Mouse (Mus musculus) testis, postnatal 14 days (tissue): ENCODE data around the gene Tmem43.

Experiments used
- DNase-seq: peaks from one replicate; pipeline ENCODE4 v3.0.0; 2021; ENCODE audit warnings: low spot score

The Tmem43 gene

DNA sequence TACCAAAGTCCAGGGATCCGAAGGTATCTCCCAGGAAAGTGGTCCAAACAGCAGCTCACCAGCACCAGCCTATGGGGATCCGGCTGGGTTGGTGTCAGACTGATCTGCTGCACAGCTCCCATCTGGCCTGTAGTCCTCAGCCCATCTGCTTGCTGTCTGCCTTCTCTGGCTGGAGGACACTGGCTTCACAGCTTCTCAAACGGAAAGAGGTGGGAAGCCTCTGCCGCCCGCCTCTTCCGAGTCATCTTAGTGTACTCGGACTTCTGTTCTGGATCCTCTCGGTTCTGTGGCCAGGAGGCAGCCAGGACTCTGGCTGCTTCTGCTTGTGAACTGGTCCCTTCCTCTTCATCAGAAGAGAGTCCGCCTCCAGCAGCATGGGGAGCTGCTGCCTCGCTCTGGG, 16.4 kb downstream of the Tmem43 start:
- no peak for DNase-seq

DNA sequence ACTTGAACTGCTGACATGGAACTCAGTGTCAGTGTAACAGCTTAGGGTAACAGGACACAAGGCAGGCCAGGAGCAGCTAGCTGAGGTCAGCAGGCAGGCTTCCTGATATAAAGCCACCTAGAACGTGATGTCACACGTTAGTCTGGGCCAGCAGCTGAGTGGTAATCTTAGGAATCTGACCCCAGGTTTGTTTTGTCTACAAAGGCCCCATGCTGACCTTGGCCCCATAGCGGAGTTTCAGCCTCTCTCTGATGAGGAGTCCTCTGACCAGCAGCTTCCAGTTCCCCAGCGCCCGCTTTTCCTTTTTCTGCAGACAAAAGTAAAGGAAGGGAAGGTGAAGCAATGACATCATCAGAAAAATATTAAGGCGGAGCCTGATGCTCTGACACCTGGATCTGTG, 17.5 kb downstream of the Tmem43 start:
- no peak for DNase-seq

DNA sequence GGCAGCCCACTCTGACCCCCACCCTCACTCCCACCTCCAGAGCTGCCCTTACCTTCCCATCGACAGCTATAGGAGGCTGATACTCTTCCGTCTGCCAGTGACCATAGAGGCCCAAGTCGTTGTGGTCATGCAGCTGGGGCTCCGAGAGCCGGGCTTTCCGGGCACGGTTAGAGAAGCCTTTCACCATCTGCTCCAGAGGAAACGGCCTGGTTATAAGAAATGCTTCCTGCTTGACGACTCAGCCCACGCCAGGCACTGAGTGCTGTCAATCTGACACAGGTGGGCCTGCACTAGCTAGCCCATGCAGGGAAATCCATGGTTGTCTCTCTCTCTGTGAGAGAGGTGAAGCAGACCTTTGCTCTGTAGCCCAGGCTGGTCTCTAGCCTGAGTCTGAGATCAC, 19.6 kb downstream of the Tmem43 start:
- no peak for DNase-seq

DNA sequence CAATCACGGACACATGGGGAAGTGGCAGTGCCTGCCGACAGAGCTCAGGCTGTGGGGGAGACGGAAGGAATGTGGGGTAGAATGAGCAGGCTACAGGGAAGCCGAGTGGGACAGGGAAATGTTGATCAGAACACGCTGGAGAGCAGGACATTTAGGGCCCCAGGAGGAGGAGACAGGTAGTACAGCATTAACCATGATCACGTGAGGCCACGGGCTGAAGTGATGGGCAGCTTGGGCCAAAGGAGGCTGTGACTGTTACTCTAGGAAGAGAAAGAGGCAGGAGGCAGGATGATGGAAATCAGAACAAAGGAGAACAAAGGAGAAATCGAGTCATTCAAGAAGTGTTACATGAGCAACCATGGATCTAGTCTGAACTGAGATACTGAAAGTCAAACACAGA, 21.0 kb downstream of the Tmem43 start:
- no peak for DNase-seq

DNA sequence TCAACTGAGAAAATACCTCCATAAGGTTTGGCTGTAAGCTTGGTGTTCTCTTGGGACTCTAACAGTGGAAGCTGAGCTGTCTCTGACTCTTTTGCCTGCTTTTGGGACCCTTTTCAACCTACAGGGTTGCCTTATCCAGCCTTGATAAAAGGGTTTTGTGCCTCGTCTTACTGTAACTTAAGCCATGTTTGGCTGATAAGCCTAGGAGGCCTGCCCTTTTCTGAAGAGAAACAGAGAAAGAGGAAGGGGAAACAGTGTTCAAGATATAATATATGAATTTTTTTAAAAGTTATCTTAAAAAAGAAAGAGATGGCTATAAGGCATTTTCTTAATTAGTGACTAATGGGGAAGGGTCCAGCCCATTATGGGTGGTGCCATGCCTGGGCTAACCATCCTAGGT, 29.8 kb downstream of the Tmem43 start:
- DNase-seq: no peak

DNA sequence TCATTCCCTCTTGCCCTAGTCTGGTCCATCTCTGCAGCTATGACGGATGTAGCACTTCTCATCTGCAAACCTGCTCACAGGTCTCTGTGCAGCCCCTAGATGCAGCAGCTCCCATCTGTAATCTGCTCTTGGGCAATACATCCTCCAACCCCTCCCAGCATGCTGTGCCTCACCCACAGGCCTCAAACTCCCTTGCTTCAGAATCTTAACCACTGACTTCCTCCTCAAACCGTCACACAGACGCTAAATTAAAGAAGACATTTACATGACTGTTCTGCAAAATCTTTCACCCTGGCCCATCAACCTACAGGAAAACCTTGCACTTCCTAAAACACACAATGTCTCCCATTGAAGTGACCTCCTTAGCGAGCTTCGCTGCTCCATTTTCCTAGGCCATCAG, 32.5 kb downstream of the Tmem43 start:
- DNase-seq: no peak

DNA sequence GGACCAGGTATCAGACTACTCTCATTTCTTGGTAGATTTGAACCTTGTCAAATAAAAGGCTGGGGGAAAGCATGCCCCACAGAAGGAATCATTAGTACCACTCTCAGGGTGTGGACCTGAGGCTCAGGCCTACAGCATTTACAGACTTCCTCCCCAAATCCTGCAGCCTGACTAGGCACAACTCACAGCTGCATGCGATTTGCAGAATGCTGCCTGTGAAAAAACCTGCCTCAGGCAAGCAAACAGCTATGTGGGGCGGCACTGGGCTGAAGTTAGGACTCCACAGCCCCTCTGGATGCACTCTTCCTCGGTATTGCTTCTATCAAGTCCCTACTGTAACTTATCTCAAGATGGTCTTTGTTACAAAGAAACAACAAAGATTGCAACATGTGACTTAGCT, 34.5 kb downstream of the Tmem43 start:
- DNase-seq: no peak

DNA sequence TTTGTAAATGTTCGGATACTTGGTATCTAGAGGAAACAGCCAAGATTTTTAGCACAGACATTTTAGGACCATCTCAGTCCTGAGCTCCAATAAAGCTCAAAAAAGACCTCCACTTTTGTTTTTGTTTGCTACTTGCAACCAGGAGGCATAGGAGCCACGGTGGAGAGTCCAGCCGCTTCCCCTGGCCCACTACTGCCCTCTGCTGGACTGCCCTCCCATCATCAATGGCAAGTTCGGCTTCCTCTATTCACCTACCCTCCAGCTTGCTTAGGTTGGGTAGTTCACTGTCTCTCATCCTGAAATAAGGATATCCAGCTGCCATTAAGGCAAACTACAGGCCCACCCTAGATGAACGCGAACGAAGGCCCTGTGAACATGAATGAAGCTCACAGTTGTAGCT, 35.8 kb downstream of the Tmem43 start:
- DNase-seq: no peak

DNA sequence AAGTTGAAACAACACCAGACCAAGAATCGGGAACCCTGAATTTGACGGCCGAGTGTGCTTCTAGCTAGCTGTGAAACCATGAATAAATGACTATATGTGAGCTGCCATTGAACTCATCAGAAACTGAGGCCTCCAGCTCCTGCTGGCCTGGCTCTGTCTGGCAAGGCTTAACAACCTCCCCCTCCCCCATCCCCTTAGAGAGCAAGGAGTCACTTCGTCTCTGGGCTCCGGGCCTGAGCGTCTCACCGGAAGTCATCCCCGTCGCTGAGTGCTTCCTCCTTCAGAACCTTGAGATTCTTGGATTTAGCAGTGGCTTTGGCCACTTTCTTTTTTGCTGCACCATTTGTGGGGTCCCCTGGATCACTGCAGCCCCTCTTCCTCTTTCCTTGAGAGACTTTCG, 36.7 kb downstream of the Tmem43 start:
- DNase-seq: no peak

DNA sequence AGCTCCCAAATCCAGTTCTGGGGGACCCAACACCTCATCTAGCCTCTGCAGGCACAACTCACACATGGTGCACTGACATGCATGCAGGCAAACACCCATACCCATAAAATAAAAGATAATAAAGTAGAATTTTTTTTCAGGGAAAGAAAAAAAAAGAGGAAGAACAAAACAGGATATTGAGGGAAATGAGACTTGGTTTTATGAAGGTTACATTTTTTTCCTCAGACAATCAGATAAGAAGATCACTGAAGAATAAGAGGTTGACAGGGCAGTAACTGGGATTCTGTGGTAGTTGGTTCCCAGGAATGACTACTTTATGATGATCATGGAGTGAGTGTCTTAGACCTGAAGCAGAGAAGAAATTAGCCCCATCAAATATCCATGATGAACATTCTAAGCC, 40.6 kb downstream of the Tmem43 start:
- DNase-seq: no peak

DNA sequence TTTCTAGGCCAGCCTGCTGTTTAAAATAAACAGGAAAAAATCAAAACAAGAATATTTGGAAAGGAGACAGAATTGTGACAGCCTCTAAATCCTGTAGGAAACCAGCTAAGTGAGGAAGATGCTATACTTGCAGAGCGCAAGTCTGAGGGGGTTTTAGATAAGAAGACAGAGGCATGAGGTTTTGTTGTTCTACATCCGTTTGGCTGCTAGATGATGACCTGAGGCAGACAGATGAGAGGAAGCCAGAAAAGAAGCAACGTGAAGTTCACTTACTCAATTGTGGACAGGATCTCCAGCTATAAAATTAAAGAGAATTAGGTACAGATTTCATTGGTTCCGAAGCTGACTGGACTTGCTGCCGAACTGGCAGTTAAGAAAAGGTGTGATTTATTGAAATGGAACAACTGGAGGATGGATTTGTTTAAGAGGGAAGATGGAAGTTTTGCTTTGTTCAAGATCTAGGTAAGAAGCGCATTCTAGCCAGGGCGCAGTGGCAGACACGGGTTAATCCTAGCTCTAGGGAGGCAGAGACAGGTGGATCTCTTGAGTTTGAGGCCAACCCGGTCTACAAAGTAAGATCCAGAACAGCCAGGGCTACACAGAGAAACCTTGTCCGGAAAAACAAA, 41.3 kb downstream of the Tmem43 start:
- DNase-seq: no peak

DNA sequence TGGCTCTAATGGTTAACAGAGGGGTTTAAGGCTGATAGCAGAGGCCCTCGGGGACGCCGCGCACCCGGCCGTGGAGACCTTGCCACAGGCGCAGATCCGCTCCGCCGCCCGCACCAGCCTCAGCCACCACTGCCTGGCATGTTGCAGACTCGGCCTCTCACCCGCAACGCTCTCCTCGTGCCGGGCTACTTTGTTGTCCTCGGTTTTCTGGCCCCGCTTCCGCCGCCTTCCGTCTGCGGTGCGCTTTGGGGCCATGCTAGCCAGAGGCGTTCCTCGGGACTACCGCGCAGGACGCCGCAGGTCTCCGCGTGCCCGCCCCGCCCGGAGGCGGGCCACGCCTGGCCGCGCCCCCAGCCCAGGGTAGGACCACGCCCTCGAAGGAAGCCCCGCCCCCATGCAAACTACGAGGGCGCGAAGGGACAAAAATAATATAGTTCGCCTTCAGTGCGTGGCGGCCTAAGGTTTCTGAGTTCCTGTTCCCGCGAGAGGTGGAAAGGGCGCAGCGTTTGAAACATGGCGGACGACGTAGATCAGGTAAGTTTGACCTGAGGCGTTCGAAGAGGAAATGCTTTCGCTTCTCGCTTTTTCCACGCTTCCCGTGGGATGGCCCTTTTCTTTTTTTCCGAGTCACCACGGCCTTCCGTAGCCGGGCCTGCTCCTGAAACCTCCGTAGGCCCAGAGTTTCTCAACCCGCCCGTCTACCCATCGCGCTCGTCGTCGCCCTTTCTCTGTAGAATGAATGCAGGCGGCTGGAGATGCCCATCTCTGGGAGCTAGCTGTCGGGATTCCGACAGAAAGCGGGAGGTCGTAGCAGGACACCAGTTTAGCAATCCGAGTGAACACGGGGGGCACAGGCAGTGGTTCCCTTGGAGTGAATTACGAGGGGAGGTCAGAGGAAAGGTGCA, 42.3 kb downstream of the Tmem43 start, which contains the start of the genes Xpc and Lsm3:
Gene Xpc, minus strand, starts transcription at position 344 of the 905 bp plus-strand sequence.
Gene Lsm3, plus strand, starts transcription at position 384 of the 905 bp plus-strand sequence.
- peak; percentile 97 for DNase-seq

DNA sequence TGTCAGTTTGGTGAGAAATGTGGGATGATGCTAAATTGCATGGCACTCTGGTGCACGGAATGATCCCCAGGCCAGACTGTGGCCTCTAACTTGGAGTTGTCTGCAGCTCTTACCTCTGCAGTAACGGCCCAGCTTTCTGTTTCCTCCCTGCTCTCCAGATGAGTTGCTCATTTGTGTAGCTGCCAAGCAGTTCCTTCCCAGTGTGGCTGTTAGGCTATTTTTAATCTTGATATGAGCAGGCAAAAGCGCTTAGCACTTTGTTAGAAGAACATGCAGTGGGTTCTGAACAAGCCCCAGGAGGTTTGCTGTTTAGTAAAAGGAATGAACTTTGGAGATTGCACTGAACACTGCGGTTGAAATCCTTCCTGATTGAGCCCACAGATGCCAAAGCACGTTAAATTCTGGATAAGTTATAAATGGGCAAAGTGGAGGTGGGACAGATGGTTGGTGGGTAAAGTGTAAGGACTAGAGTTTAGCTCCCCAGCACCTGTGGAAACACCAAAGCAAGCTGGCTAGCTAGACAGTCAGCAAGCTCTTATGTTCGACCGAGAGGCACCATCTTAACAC, 45.0 kb downstream of the Tmem43 start:
- no peak for DNase-seq

DNA sequence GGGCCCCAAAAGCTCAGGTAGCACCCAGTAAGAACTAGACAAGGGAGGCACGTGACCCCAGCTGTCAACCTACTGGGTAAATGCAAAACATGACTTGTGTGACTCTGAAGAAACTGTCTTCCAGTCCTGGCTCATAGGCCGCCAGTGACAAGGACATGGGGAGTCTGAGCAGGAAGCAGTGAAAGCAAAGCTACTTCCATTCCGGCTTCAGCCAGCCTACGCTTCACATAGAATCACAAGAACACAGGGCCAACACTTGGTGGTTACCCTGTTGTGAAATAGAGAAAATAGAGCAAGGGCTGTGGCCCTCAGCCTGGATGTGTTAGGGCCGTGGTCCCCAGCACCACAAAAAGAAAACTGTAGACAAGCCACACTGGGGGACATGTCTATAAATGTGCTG, 49.3 kb downstream of the Tmem43 start:
- no peak for DNase-seq

DNA sequence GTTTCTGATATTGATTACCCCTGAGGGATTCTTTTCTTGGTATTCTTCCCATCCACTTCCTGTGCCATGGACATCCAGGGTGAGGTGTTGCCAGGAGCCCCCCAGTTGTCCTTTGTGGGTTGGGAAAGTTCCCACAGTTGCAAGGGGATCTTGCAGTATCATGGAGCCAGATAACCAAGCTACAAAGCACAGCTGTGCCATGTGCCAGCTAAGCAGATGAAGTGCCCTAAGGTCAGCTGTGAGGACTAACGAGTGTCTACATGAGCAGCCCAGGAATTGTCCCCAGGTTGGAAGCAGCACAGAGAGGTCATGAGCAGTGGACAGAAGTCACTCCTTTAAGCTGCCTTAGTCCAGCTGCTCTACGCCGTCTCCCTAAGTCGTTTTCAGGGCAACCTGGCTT, 52.0 kb downstream of the Tmem43 start:
- DNase-seq: no peak

DNA sequence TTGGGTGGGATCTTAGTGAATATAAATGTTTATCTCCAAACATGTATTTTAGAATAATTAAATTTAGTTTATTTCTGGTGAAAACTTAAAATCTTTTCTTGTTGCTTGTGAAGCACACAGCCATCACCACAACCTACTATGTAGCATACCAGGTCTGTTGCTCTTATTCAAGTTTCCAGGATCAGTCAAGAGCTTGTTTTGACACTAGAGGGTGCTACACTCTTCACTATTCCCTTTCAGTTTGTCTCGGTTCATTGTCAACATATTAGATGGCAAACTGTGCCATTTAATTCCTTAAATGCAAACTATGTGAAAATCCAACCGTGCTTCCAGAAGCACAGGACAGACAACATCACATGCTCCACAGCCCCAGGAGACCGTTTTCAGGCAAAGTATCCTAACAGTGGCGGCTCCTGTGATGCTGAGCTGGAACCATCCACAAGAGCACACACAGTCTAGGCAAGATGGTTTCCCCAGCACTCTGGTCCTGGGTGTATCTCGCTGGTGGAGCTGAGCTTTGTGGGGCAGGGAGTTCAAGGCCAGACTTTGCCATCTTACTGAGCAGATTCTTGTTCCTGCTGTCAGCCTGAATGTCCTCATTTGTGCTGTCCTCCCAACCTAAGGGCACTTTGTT, 53.8 kb downstream of the Tmem43 start:
- DNase-seq: no peak

DNA sequence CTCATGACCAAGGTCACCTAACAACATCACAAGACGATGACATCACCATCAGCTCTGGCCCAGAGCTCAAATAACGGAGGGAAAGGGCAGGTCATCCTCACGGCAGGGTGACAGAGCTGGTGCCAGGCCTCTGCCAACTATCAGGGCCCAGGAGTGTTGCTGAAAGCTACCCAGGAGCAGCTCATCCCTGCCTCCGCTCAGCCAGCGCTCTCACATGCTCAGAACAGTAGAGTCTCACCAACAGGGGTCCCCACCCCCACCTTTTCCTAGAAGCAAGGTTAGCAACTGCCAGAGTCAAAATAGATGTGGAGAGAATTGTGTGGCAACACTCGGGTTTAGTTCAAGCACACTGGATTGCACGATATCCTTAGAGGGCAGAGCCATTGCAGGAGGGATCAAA, 54.8 kb downstream of the Tmem43 start:
- DNase-seq: no peak

DNA sequence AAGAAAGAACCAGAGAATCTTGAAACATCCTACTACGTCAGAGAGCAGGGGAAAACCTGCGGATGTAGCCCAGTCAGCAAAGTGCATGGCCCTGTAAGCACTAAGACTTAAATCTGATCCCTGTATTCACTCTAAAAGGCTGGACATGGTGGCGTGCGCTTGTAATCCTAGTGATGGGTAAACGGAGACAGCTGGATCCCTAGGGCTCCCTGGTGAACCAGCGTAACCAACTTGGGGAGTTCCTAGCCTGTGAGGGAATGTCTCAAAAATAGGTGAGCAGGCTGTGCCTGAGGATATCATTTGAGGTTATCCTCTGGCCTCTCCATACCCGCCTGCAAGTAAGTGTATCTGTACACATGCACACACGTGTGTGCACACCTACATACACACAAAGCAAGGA, 57.2 kb downstream of the Tmem43 start:
- DNase-seq: no peak

DNA sequence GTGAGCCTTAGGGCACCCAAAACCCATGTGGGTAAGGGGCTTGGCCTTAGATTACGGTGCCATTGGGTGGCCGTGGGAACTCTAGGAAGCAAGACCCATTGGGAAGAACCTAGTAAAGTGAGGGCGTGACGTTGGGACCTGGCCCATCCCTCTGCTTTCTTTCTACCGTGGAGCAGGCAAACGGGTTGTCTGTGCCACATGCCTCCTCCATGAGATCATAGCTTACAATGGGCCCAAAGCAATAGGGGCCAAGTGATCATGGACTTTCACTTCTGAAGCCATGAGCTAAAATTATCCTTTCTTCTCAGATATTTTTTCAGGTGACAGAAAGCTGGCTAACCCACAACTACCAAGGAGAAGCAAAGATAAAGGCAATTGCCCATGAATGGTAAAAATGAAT, 57.8 kb downstream of the Tmem43 start:
- DNase-seq: no peak

DNA sequence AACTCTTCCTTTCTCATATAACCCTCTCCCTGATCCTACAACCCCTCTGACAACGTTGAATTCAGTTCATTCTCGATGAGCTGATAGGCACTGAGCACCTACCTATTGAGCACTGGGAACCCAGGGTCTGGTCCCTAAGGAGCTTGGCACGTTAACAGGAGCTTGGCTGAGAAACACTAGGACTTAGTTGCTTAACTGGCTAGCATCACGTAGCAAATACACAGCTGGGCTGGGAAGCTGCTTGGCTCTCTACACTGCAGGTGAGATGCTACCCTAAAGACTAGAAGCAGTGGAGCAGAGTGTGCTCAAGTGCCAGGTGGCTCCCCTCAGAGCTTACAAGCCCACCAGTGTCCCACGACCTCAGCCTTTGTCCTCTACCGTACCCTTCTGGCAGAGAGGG, 59.2 kb downstream of the Tmem43 start:
- DNase-seq: no peak

DNA sequence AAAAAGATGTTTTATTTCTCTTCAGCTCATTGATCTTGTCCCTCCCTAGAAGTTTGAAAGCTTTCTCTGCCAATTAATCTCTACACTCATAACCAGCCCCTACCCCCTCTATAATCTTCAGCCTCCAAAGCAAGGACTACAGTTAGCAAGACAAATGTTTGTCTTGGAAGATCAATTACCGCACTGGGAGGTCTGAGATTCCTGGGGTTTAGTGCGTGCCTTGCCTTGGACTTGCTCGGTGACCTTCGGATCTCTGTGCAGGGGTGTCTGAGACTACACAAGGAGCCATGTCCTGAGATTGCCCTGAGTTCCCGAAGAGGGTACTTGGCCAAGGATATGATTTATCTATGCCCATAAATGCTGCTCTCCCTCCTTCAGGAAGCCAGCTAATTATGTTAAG, 59.9 kb downstream of the Tmem43 start:
- DNase-seq: peak; percentile 56

DNA sequence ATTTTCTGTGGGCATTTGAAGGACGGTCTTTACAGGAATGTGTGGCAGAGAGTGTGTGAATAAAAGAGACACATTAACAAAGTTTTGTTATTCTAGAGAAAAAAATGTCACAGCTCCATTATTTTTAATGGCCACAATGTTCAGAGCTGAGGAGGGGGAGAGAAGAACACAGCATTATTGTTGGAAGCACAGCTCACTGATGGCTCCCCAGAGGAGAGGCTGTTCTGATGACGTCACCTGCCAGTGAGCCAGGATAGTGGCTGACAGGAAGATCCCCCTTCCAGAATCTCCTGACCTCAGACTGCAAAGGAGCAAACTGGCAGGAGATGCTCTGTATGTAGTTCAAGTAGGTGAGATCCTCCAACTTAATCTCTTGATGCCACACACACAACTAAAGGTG, 60.3 kb downstream of the Tmem43 start:
- peak; percentile 49 for DNase-seq

DNA sequence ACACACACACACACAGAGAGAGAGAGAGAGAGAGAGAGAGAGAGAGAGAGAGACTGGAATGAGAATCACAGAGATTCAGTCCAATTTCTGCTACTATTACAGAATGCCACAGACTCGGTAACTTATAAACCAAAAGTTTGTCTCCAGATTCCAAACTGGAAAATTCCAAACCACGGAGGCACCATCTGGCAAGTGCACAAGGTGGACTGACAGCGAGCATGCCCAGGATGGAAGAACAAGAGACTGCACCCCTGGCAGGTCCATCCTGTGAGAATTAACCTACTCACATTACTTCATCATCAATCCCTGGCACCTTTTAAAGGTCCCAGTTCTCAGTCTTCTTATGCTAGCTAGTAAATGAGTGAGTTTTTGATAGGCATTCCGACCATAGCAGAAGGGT, 60.8 kb downstream of the Tmem43 start:
- DNase-seq: no peak
